Mouse (Mus musculus) mammary gland, adult 2 months (tissue): ENCODE measurements around the gene Lbhd1. TPM values are rescaled to one million over a fixed set of nuclear protein-coding genes. Genes with fewer than 3 reads are reported as not detected.

Experiments used
- polyA plus RNA-seq: library from polyadenylated mRNA; depleted of rRNA; stranded (reverse); fragments of >200 nt; gene quantifications from 2 replicates; pipeline ENCODE4 v1.2.3, GENCODE M21; 2012; ENCODE audit warnings: low replicate concordance; rRNA removed

Gene Lbhd1
- 1.1 and 3.0 TPM in 2 replicates for polyA plus RNA-seq

DNA sequence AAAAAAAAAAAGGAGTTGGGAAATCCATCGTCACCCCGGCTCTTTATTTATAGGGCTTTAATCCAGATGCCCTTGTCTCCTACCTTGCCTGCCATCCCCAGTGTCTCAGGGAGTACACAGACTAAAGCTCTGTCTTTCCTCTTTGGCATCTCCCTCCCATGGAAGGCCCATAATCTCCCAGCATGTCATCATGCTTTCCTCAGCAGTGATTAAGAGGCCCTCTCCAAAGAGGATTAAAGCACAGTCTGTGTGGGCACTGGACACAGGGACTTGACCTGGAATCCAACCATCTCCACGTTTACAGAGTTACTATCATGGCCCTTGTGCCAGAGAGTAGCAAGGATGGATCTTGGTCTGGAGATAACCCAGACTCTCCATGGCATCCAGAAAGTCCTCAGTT, at the start of gene Lbhd1, which contains the start of gene Gm49403:
Lbhd1 (plus strand) TSS at position 117 of the 400 bp plus-strand sequence.
Gm49403 (plus strand) TSS at position 315 of the 400 bp plus-strand sequence.

DNA sequence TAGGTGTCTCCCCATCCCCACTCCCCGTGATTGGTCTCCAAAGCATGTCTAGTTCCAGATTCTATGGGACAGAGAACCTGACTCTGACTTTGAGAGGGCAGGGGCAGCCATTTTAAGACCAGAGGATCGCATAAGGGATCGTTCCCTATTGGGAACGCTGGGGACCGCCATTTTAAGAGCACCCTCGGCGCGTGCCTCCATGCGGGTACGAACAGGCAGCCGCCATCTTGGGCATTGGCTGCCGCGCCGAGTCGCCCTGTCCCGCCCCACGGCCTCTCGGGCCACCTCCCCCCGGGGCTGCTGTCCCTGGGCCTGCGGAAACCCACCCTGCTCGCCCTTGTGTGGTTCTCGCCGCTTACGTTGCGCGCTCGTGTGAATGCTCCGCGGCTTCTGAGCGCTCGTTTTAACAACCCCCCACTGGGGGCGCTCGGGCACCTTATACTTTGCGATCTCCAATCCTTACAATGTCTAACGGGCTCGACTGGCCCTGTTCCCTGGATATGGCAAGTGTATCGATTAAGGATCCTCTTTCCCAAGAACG, 46.2 kb upstream of the Lbhd1 start, which contains the start of gene Bscl2:
Bscl2 (plus strand) TSS at position 217 of the 541 bp plus-strand sequence.

GRCm38 (mm10) chr19:8839103-8839907, 44.2 kb upstream of the Lbhd1 start, which contains the start of gene Gng3:
TSS of gene Gng3 (minus strand) at chr19:8839194.

DNA sequence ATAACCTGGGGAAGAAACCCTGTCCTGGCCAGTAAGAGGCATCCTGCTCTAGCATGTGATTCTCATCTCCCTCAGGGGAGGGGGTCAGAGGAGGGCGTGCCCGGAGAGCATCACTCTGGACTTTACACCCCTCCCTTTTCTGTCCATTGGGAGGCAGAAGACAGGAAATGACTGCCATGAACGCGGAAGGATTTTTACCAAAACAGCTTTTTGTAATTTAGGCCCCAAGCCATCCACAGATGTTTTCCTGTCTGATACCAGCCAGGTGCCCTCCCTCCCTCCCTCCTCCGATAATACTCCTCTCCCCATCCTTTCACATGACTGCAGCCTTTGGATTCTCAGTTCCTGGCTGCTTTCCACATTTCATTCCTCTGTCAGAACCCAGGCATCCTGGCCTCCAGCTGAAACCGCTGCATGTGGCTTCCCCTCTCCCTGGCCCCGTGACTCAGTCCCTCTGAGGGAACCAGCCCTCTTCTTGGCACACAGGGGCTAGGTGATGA, 33.1 kb upstream of the Lbhd1 start, which contains the start of gene Lrrn4cl:
Lrrn4cl (plus strand) TSS at position 367 of the 500 bp plus-strand sequence.

DNA sequence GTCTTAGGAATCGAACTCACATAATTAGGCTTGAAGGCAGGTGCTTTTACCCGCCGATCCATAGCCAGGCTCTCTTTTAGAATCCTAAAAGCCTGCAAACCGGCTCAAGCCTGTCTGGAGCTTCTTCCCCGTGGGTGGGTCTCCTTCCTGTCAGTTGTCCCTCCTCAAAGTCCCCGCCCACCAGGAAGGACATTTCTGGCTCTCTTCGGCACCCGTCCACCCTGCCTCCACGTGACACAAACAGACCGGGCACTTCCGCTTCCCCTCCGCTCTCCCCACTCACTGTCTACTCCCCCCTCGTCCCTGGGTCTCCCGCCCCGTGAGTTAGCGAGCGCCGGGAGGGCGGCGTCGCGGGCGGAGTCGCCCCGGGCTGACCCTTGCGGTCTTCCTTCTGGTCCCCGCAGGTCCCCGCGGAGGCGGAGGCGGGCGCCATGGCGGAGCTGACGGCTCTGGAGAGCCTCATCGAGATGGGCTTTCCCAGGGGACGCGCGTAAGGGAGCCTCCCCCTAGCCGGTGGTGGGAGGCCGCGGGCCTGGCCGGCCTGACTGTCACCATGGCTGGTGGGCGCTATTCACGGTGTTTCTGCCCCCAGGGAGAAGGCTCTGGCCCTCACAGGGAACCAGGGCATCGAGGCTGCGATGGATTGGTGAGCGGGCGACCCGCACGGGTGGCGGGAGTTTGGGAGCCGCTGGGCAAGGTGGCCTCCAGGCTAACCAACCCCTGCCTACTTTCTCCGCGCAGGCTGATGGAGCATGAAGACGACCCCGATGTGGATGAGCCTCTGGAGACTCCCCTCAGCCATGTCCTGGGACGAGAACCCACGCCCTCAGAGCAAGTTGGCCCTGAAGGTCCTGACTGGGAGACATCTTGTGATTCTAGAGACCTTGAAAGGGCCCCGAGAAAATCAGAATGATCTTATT, 12.0 kb upstream of the Lbhd1 start, which contains the start of gene Ubxn1:
Ubxn1 (plus strand) TSS at position 230 of the 920 bp plus-strand sequence.

DNA sequence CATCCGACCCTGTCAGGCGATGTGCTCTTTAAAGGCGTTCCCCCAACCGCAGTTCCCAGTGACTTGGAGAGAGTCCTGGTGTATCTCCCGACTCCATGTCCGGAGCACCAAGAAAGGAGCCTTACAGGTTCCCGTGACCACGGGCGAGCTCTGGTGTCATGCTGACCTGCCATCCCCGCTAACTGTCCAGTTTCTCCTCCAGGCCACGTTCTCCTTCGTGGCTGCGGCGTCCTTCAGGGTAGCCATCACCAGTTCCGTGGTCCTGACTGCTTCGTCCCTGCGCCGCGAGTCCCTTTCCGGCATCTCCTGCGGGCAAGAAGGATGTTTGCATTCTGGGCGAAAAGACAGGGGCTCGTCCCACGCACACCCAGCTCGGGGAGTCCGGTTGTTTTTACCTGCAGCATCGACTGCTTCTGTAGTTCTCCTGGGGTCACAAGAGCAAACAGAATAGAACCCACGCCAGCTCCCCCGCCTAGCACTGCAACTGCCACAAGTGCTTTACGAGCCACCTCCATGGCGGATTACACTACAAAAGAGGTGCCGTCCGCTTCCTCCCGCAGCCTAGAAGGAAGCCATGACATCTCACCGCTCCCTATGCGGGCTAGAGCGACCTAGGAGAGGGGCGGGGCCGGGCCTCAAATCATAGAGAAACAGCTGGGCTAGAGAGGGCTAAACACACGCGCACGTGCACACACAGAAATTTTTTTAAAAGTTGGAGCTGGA, 3.1 kb upstream of the Lbhd1 start, which contains the start of gene Uqcc3:
Uqcc3 (minus strand) TSS at position 613 of the 723 bp plus-strand sequence.

DNA sequence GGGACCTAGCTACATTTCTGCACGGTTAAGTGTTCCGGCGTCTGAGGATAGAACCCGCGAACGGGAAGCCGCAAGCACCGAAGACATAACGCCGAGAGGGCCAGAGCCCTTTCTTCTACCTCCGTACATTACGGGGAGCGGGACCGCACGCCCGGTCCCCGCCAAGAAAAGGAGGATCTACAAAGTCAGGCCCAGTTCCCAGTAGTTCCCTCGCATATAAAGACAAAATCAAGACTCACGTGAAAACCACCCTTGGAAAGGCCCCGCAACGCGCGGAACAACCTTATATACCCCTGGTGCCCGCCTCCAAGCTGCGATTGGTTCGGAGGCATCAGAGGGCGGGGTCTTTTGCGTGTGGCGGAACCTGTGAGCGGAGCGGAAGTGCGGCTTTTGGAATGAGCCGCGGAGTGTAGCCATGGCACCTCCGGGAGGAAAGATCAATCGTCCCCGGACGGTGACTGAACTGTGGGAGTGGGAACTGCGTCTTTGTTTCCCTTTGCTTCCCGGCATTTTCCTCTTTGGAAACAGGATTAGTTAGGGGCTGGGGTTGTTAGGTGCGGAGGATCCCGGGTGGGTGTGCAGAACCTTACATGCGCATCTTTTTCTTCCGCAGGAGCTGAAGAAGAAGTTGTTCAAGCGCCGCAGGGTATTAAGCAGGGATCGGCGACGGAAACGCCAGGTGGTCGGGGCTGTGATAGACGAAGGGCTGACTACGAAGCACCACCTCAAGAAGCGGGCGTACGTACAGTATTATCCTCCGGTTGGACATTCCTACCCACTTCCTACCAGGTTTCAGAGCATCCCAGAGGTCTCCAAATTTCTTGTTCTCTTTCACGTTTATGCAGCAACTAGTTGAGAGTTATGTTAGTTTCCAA, 5.2 kb downstream of the Lbhd1 start, which contains the start of the genes 1810009A15Rik and Gm49416:
1810009A15Rik (plus strand) TSS at position 343 of the 875 bp plus-strand sequence.
Gm49416 (plus strand) TSS at position 416 of the 875 bp plus-strand sequence.

GRCm38 (mm10) chr19:8892829-8893766, 9.6 kb downstream of the Lbhd1 start, which contains the start of gene Ints5:
TSS of gene Ints5 (plus strand) at chr19:8893005.

DNA sequence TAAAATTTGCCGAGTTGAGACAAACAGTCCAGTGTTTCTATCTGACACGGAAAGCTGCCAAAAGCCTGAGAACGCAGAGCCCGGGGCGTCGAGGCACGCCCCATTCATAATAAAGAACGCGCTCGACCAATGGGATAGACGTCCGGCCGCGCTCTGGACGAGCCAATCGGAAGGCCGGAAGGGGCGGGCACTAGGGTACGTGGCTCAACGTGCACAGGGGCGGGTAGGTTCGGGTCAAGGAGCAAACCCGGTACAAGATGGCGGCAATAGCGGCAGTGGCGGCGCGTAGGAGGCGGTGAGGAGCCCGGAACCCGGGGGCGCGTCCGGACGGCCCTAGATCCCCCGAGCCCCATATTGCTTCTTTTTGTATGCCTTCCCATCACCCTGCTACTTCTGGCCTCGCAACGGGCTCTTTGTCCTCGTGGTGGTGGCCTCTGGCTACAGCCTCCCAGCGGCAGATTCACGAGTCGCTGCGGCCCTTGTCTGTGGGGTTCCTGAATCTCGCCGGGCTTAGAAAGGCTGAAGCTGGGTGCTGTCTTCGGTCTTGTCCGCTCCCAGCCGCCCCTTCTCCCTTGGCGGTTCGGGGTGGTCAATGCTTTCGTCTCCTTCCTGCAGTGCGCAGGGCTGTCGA, 14.4 kb downstream of the Lbhd1 start, which contains the start of gene Ganab:
Ganab (plus strand) TSS at position 207 of the 631 bp plus-strand sequence.

DNA sequence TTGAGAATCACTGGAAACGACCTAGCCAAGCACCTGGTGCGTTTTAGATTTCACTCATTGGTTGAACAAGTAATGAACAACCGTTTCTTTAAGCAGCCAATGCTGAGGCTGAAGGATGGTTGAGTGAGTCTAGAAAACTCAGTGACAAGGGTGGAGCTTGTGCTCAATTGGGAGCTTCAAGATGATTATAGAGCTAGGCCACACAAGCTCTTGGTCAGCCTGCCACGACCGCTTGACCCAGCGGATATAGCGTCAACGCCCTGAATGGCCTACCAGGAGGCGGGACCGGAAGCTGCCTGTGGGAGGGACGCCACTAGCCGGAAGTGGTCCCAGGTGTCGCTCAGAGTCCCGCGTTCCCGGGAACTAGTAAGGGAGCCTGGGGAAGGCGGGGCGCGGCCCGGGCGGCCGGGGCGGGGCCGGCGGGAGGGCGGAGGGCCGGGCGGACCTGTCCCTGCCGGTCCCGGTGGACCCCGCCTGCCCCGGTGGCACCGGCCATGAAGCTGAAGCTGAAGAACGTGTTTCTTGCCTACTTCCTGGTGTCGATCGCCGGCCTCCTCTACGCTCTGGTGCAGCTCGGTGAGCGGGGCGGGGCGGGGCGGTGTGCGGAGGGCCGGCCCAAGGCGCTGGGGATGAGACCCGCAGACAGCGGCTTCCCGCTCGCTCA, 36.7 kb downstream of the Lbhd1 start, which contains the start of gene B3gat3:
B3gat3 (plus strand) TSS at position 302 of the 664 bp plus-strand sequence.

GRCm38 (mm10) chr19:8929224-8930088, 45.9 kb downstream of the Lbhd1 start, which contains the start of the genes Rom1 and Eml3:
TSS of gene Rom1 (minus strand) at chr19:8929356.
TSS of gene Eml3 (plus strand) at chr19:8929552.

GRCm38 (mm10) chr19:8941515-8942217, 58.1 kb downstream of the Lbhd1 start, which contains the start of gene Mta2:
TSS of gene Mta2 (plus strand) at chr19:8941875.

